Mouse (Mus musculus): Measurements from ENCODE around the gene Fam71e1. TPM values are rescaled to one million over a fixed set of nuclear protein-coding genes. Genes with fewer than 3 reads are reported as not detected.

Gene Fam71e1
- polyA plus RNA-seq, 1 experiment from 2014 or later = 4.1 TPM

DNA sequence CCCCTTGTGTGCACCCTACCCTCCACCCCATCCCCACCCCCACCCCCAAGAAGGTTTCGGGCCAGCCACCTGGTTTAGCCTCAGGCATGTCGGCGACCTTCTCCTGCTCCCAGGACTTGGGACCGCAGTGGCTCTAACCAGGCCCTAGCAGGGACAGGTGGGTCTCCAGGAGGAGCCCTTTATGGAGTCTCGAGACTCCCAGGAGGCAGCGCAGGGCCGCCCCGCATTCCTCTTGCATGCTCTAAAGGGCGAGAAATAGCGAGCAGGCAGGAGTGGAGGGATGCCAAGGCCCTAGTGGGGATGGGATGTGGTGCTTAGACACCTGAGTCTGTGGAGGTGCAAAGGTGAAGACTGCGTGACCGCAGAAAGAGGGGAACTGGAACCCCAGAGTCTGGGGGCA is 28.1 kb downstream of the Fam71e1 start, which contains the start of gene Mybpc2:
Gene Mybpc2, minus strand, starts transcription at position 155 of the 400 bp plus-strand sequence.
- Histone ChIP-seq H3K4me2 (ENCODE audit: low read depth, low read length) (peak within 1 kb of the TSS; percentile 38), H3K4me1 (ENCODE audit: insufficient read depth) (peaks cover 11% of the 10 kb centered on the region; the same call in 1 of the 2 replicates), H3K27ac (ENCODE audit: low read depth) (no peak within 1 kb of the TSS), H3K36me3 (replicated peaks; ENCODE audit: insufficient read depth, low read length) (no peaks in the 10 kb centered on the region), H3K27me3 (ENCODE audit: insufficient read depth, low read length) (peaks cover 45% of the 10 kb centered on the region), H3K9me3 (ENCODE audit: low read length) (no peaks in the 10 kb centered on the region), H3K9ac (replicated peaks) (0 out of 2 replicates have a peak within 1 kb of the TSS, but pooled peaks have one; percentile 6), H3K4me3 (ENCODE audit: low read depth, low read length) (no peak within 1 kb of the TSS)
- 45% methylated on average over 12 of the region's 12 CpGs for WGBS (ENCODE audit: insufficient replicate concordance)
- ATAC-seq = no peak
- DNase-seq = no peak
- TF ChIP-seq EP300 (IDR thresholded peaks at IDR 0.05; ENCODE audit: low read depth) (no peak), CTCF (IDR thresholded peaks at IDR 0.05; ENCODE audit: low read depth) (no peak)

DNA sequence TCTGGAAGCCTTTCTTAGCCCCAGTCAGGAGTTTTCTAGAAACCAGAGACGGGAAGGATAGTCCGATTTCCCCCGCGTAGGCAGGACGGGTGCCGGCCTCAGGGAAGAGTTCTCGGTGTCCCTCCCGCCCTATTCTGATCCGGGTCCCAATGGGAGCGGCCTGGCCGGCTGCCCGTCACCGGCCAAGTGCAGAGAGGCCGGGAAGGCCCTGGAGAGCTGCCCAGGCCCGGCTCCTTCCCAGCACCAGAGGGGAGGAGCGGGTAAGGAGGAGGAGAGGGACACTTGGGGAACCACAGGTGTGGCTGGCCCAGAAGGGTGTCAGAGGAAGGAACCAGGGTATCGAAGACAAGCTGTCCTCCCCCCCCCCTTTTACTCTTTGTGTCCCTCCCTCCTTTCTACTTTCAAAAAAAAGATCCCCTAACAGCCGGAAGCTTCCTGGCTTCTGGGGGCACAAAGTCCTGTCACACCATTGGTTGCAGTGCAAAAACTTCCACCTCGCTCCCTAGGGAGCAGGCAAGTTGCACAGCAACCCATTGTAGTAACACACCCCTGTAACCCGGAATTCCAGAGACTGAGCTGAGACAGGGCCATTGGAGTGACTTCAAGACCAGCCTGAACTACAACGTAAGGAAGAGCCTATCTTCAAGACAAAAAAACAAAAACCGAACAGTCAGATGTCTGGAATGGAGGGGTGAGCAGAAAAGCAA is 28.9 kb downstream of the Fam71e1 start:
- 20% methylated on average over 22 of the region's 22 CpGs for WGBS (ENCODE audit: insufficient replicate concordance)
- Histone ChIP-seq H3K4me2 (ENCODE audit: low read depth, low read length) (peak overlapping the region; percentile 38), H3K27me3 (ENCODE audit: insufficient read depth, low read length) (peaks cover 45% of the 10 kb centered on the region), H3K9ac (replicated peaks) (0 out of 2 replicates have a peak overlapping the region, but pooled peaks have one; percentile 6), H3K36me3 (replicated peaks; ENCODE audit: insufficient read depth, low read length) (no peaks in the 10 kb centered on the region), H3K4me1 (ENCODE audit: insufficient read depth) (peaks cover 11% of the 10 kb centered on the region; the same call in 1 of the 2 replicates), H3K9me3 (ENCODE audit: low read length) (no peaks in the 10 kb centered on the region), H3K27ac (ENCODE audit: low read depth) (no peak overlapping the region), H3K4me3 (ENCODE audit: low read depth, low read length) (no peak overlapping the region)
- ATAC-seq (no peak), DNase-seq (peak; percentile 58)
- TF ChIP-seq CTCF (IDR thresholded peaks at IDR 0.05; ENCODE audit: low read depth) (no peak), EP300 (IDR thresholded peaks at IDR 0.05; ENCODE audit: low read depth) (no peak)

DNA sequence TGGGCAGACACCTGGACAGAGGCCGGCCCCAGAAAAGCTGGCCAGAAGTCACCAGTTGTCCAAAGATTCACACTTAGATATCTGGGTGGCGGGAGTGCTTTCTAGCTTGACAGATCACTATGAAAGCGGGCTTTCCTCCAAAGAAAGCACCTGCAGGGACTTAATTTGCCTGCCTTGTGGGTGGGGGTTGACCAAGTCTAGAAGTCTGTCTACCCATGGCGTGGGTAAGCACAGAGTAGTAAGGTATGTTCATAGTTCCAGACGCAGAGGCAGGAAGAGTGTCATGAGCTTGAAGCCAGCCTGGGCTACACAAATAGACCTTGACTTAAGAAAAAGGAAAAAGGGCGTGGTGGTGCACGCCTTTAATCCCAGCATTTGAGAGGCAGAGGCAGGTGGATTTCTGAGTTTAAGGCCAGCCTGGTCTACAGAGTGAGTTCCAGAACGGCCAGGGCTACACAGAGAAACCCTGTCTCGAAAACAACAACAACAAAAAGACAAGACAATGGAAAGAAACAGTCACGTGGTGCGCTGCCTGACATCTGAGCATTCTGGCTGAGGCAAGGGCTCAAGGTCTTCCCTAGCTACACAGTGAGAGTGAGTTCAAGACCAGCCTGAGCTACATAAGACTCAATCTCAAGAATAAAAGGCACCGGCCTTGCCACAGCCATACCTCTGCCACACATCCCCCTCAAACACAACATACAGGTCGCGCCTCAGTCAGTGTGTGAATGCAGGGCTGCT is 30.2 kb downstream of the Fam71e1 start:
- H3K4me2 ChIP-seq (ENCODE audit: low read depth, low read length) = no peak overlapping the region
- 73% methylated on average over 14 of the region's 14 CpGs for WGBS (ENCODE audit: insufficient replicate concordance)
- DNase-seq = no peak
- no peak overlapping the region for H3K27ac ChIP-seq (ENCODE audit: low read depth)
- H3K4me1 ChIP-seq (ENCODE audit: insufficient read depth) = peaks cover 9% of the 10 kb centered on the region; the same call in 1 of the 2 replicates
- TF ChIP-seq CTCF (IDR thresholded peaks at IDR 0.05; ENCODE audit: low read depth) (no peak), EP300 (IDR thresholded peaks at IDR 0.05; ENCODE audit: low read depth) (no peak)
- H3K9me3 ChIP-seq (ENCODE audit: low read length) = no peaks in the 10 kb centered on the region
- H3K27me3 ChIP-seq (ENCODE audit: insufficient read depth, low read length) = peaks cover 43% of the 10 kb centered on the region
- no peaks in the 10 kb centered on the region for H3K36me3 ChIP-seq (replicated peaks; ENCODE audit: insufficient read depth, low read length)
- no peak for ATAC-seq
- H3K9ac ChIP-seq (replicated peaks) = no peak overlapping the region
- H3K4me3 ChIP-seq (ENCODE audit: low read depth, low read length) = no peak overlapping the region

DNA sequence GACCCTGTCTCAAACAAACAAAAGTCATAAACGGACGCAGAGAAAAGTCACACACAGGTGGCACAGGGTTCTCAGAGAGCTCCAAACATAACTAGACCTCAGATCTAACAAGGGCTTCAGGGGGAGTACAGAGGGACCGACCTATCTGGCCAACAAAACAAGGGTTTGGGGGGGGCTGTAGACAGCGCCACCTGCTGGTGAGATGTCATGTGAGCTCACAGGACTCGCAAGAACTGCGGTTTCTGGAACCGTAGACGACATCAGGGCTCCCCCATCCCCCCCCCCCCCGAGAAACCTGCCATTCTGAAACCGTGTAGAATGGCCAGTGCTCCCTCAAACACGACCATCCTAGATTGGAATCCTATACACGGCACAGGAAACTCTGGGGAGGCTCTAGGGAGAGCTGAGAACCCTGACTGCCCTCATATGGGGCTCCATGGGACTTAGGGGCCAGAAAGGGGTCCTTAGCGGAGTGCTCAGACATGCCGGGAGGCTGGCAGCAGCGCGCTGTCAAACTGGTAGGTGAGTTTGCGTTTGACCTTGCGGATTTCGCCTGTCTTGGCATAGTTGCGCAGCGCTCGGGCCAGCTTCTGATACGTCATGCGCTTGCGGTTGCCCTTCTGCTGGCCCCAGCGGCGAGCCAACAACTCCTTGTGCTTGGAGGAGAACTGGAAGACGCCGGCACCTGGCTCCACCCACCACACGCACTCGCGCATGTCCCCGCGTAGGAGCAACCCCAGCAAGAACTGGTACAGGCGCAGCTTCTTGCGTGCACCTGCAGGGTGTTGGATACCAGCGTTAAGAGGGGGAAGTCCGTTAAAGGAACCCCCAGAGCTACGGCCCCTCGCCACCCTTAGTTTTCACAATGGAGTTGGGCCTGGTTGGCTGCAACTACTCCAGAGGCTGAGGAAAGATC is 31.4 kb downstream of the Fam71e1 start:
- Histone ChIP-seq H3K9ac (replicated peaks) (peak overlapping the region; percentile 35), H3K4me2 (ENCODE audit: low read depth, low read length) (peak overlapping the region; percentile 77), H3K4me1 (ENCODE audit: insufficient read depth) (peaks cover 6% of the 10 kb centered on the region; the same call in 1 of the 2 replicates), H3K9me3 (ENCODE audit: low read length) (no peaks in the 10 kb centered on the region), H3K27me3 (ENCODE audit: insufficient read depth, low read length) (peaks cover 32% of the 10 kb centered on the region), H3K27ac (ENCODE audit: low read depth) (peak overlapping the region; percentile 66), H3K4me3 (ENCODE audit: low read depth, low read length) (peak overlapping the region; percentile 40), H3K36me3 (replicated peaks; ENCODE audit: insufficient read depth, low read length) (no peaks in the 10 kb centered on the region)
- TF ChIP-seq EP300 (IDR thresholded peaks at IDR 0.05; ENCODE audit: low read depth) = no peak
- peak; percentile 86 for TF ChIP-seq CTCF (IDR thresholded peaks at IDR 0.05; ENCODE audit: low read depth)
- ATAC-seq = peak; percentile 65
- WGBS (ENCODE audit: insufficient replicate concordance) = 6% methylated on average over 40 of the region's 40 CpGs
- peak; percentile 85 for DNase-seq

DNA sequence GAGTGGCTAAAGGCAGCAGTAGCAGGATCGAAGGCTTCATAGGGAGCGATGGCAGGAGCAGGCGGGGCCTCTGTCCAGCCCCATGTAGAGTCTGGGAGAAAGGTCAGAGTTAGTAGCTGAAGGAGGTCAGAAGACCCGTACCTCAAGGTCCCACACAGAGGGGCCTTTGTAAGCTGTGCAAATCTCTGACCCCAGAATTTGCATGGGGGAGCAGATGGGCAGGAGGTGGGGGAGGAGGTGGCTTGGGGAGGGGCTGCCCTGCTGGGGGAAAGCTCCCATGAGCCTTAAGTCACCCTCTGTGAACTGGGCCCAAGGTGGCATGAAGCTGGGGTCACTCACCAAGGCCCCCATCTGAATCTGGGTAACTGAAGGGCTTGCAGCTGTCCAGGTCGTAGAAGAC is 33.1 kb downstream of the Fam71e1 start:
- peaks cover 6% of the 10 kb centered on the region; the same call in 1 of the 2 replicates for H3K4me1 ChIP-seq (ENCODE audit: insufficient read depth)
- H3K9me3 ChIP-seq (ENCODE audit: low read length) = no peaks in the 10 kb centered on the region
- ATAC-seq = no peak
- no peak overlapping the region for H3K9ac ChIP-seq (replicated peaks)
- no peak for TF ChIP-seq CTCF (IDR thresholded peaks at IDR 0.05; ENCODE audit: low read depth)
- no peak for TF ChIP-seq EP300 (IDR thresholded peaks at IDR 0.05; ENCODE audit: low read depth)
- peak overlapping the region; percentile 39; the same call in 1 of the 2 replicates for H3K27ac ChIP-seq (ENCODE audit: low read depth)
- peaks cover 18% of the 10 kb centered on the region for H3K27me3 ChIP-seq (ENCODE audit: insufficient read depth, low read length)
- H3K4me2 ChIP-seq (ENCODE audit: low read depth, low read length) = peak overlapping the region; percentile 77
- no peaks in the 10 kb centered on the region; the same call in 1 of the 2 replicates for H3K36me3 ChIP-seq (replicated peaks; ENCODE audit: insufficient read depth, low read length)
- no peak for DNase-seq
- H3K4me3 ChIP-seq (ENCODE audit: low read depth, low read length) = peak overlapping the region; percentile 24; the same call in 1 of the 2 replicates
- 70% methylated on average over 5 of the region's 5 CpGs for WGBS (ENCODE audit: insufficient replicate concordance)
